Mouse (Mus musculus) heart, embryonic 14.5 days (tissue): ENCODE data around the gene Prmt1. TPM values are rescaled to one million over a fixed set of nuclear protein-coding genes. Genes with fewer than 3 reads are reported as not detected.
A peak's percentile ranks its signal among the peaks of the same experiment; 100 is the strongest.
"Not testable (repeated sequence)": the region's sequence is repeated elsewhere in the genome, so short reads cannot be mapped to it uniquely, and the experiment has no call there.

Experiments used
- ATAC-seq: fragments of 200-750 bp; cut with Nextera tagmentation; 2 replicates; pipeline ENCODE4 v1.8.0; 2017; ENCODE audit warnings: low read depth, moderate TSS enrichment; ENCODE audit not compliant: insufficient number of reproducible peaks, insufficient read depth, low FRiP score
- H3K27ac ChIP-seq, 2 experiments: fragments of 200-500 bp in 1 of 2; fragments of 300-500 bp in 1 of 2; sonication (generic) in 1 of 2; replicated peaks in 1 of 2; 2 replicates each; pipeline ENCODE4 v1.5.1; 2012 to 2014; ENCODE audit warnings: low read depth in 2 of 2, low read length in 2 of 2, control low read depth in 1 of 2, mild to moderate bottlenecking in 1 of 2, mixed read lengths in 1 of 2; ENCODE audit not compliant: control insufficient read depth in 1 of 2, insufficient read depth in 1 of 2
- H3K27me3 ChIP-seq: fragments of 300-500 bp; sonication (generic); 2 replicates; pipeline ENCODE4 v1.6.1; 2014; ENCODE audit warnings: mild to moderate bottlenecking, low read length, control low read depth; ENCODE audit not compliant: control insufficient read depth, insufficient read depth
- H3K36me3 ChIP-seq: fragments of 300-500 bp; sonication (generic); 2 replicates; pipeline ENCODE4 v1.6.1; 2014; ENCODE audit warnings: mild to moderate bottlenecking, control low read depth, low read length, mixed read lengths; ENCODE audit not compliant: control insufficient read depth, insufficient read depth
- H3K4me1 ChIP-seq, 2 experiments: fragments of 200-500 bp in 1 of 2; fragments of 300-500 bp in 1 of 2; sonication (generic) in 1 of 2; 2 replicates each; pipeline ENCODE4 v1.6.1; 2012 to 2014; ENCODE audit warnings: low read length in 2 of 2, control low read depth in 1 of 2, mixed read lengths in 1 of 2; ENCODE audit not compliant: control insufficient read depth in 2 of 2, insufficient read depth in 2 of 2
- H3K4me2 ChIP-seq: fragments of 300-500 bp; sonication (generic); 2 replicates; pipeline ENCODE4 v1.6.1; 2014; ENCODE audit warnings: mild to moderate bottlenecking, low read length
- H3K4me3 ChIP-seq, 2 experiments: fragments of 200-500 bp in 1 of 2; fragments of 300-500 bp in 1 of 2; sonication (generic) in 1 of 2; 2 replicates each; pipeline ENCODE4 v1.5.1; 2012 to 2014; ENCODE audit warnings: low read length in 2 of 2, mild to moderate bottlenecking in 2 of 2, control low read depth in 1 of 2, low read depth in 1 of 2, moderate library complexity in 1 of 2; ENCODE audit not compliant: control insufficient read depth in 1 of 2, insufficient read depth in 1 of 2
- H3K9ac ChIP-seq: fragments of 300-500 bp; sonication (generic); 2 replicates; pipeline ENCODE4 v1.6.1; 2014; ENCODE audit warnings: mild to moderate bottlenecking, low read length
- H3K9me3 ChIP-seq: fragments of 300-500 bp; sonication (generic); 2 replicates; pipeline ENCODE4 v1.6.1; 2016; ENCODE audit warnings: low read length, control low read depth; ENCODE audit not compliant: control insufficient read depth
- WGBS: fragments of 180-500 bp; shearing (Covaris S2); extraction: QIAGEN DNeasy Blood & Tissue Kit; methylation state at CpG from one replicate; pipeline ENCODE4 v1.1.7; 2014; 5-methylcytosine and 5-hydroxymethylcytosine counted together
- polyA plus RNA-seq: library from polyadenylated mRNA; unstranded; fragments of >200 nt; fragmentation: Nextera tagmentation; extraction: Ambion mirVana; gene quantifications from 2 replicates; pipeline ENCODE4 v1.2.1, GENCODE M21; 2014

Prmt1 gene
- polyA plus RNA-seq, 1 experiment from 2014 or later, result 134 TPM

DNA sequence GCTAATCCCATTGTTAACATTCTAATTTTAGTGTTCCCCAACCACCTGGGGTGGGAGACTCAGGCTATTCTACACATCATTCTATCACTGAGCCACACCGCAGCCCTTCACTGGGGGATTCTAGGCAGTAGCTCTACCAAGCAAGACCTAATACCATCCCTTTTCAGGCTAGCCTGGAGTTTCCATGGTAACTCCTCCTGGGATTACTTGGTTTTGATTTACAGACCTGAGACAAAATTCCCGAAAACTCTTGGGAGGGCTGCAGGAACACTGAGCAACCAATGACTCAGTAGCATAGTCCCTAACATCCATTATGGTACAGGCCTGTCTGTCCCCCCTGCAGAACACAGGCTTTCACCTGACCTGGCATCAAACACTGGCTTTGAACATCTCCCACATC, 39.9 kb upstream of the Prmt1 start:
- no peaks in the 10 kb centered on the region for H3K4me1 ChIP-seq
- ATAC-seq, result no peak
- H3K4me3 ChIP-seq, result no peak overlapping the region
- H3K27ac ChIP-seq, result no peak overlapping the region
- H3K4me2 ChIP-seq, result no peak overlapping the region
- H3K36me3 ChIP-seq, result peaks cover 54% of the 10 kb centered on the region
- H3K27me3 ChIP-seq, result no peaks in the 10 kb centered on the region
- no peaks in the 10 kb centered on the region for H3K9me3 ChIP-seq
- 74% methylated on average over 2 of the region's 2 CpGs for WGBS
- no peak overlapping the region for H3K9ac ChIP-seq

GRCm38 (mm10) chr7:45025601-45026220, 39.3 kb upstream of the Prmt1 start:
- H3K36me3 ChIP-seq, result peaks cover 51% of the 10 kb centered on the region
- H3K9me3 ChIP-seq, result no peaks in the 10 kb centered on the region
- 0 out of 4 replicates have a peak overlapping the region, but pooled peaks of 1 of the 2 experiments have one; percentile 24 for H3K27ac ChIP-seq
- no peak overlapping the region for H3K4me3 ChIP-seq
- no peak overlapping the region for H3K9ac ChIP-seq
- H3K27me3 ChIP-seq, result no peaks in the 10 kb centered on the region
- no peaks in the 10 kb centered on the region for H3K4me1 ChIP-seq
- no peak for ATAC-seq
- no peak overlapping the region for H3K4me2 ChIP-seq
- 70% methylated on average over 8 of the region's 8 CpGs for WGBS

DNA sequence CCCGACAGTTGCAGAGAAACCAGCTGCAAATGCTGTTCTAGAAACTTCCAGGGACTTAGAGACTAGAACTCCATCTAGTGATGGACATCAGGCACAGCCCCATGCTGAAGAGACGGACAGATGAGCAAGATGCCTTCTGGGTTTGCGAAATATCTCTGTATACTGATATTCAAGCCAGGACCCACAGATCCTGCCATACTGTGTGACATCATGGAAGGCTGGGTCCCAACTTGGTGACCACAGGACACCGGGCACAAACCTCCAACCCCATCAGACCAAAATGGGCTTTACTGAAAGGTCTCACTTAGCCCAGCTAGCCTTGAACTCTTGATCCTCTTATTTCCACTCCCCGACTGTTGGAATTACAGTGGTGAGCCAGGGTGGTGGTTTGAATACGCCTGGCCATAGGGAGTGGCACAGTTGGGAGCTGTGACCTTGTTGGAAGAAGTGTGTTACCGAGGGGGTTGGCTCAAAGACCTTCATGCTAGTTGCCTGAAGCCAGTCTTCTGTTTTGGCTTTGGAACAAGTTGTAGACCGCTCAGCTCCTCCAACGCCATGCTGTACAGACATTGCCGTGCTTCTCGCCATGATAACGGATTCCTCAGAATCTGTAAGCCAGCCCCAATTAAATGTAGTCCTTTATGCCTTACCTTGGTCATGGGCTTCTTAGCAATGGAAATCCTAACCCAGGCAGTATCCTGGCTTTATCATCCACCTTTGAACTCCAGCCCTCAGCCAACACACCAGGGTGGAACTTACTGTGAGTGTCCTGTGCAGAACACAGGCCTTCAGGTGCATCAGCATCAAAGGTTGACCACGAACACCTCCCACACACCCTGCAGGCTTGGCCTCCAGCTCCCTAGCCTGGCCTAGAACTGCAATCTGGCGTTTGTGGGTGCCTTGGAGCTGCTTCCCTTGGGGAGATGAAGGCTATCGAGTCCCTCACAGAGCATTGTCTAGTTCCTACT, 38.2 kb upstream of the Prmt1 start:
- no peaks in the 10 kb centered on the region for H3K9me3 ChIP-seq
- H3K4me1 ChIP-seq, result no peaks in the 10 kb centered on the region
- H3K27ac ChIP-seq, result no peak overlapping the region
- H3K27me3 ChIP-seq, result no peaks in the 10 kb centered on the region
- H3K4me3 ChIP-seq, result no peak overlapping the region
- no peak overlapping the region for H3K4me2 ChIP-seq
- peaks cover 44% of the 10 kb centered on the region for H3K36me3 ChIP-seq
- 83% methylated on average over 15 of the region's 15 CpGs for WGBS
- ATAC-seq, result no peak
- H3K9ac ChIP-seq, result no peak overlapping the region

- H3K27ac ChIP-seq, H3K4me2 ChIP-seq, H3K9ac ChIP-seq, H3K4me1 ChIP-seq, ATAC-seq, H3K4me3 ChIP-seq, H3K27me3 ChIP-seq, H3K9me3 ChIP-seq: not testable (repeated sequence)
- H3K36me3 ChIP-seq, result peaks cover 36% of the 10 kb centered on the region
- 79% methylated on average over 5 of the region's 5 CpGs for WGBS
These were observed 37.3 kb upstream of the Prmt1 start for GRCm38 (mm10) chr7:45023711-45024110.

DNA sequence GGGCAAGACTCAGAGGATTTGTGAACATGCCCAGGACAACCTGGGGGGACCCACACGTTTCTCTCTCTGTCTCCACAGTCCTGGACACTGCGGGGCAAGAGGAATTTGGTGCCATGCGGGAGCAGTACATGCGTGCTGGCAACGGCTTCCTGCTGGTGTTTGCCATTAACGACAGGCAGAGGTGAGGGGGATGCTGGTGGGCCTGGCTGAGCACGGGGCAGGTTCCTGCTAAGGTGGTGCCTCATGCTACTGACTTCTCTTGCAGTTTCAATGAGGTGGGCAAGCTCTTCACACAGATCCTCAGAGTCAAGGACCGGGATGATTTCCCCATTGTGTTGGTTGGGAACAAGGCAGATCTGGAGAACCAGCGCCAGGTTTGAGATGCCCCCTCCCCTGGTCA, 33.9 kb upstream of the Prmt1 start:
- 68% methylated on average over 9 of the region's 9 CpGs for WGBS
- Histone ChIP-seq H3K9ac (no peak overlapping the region), H3K4me2 (no peak overlapping the region), H3K36me3 (peaks cover 14% of the 10 kb centered on the region), H3K9me3 (no peaks in the 10 kb centered on the region), H3K4me3 (no peak overlapping the region), H3K4me1 (peaks cover 6 to 8% of the 10 kb centered on the region in 2 experiments; a peak in 3 of 4 replicates), H3K27me3 (no peaks in the 10 kb centered on the region), H3K27ac (no peak overlapping the region)
- no peak for ATAC-seq

- H3K27ac ChIP-seq, result peak overlapping the region; percentile 46 to 100
- peak overlapping the region; percentile 87 for H3K9ac ChIP-seq
- no peak for ATAC-seq
- peak overlapping the region; percentile 88 for H3K4me2 ChIP-seq
- peaks cover 14% of the 10 kb centered on the region for H3K36me3 ChIP-seq
- H3K27me3 ChIP-seq, result no peaks in the 10 kb centered on the region
- H3K4me3 ChIP-seq, result peak overlapping the region; percentile 50 to 88
- WGBS, result 24% methylated on average over 8 of the region's 8 CpGs
- peaks cover 6 to 16% of the 10 kb centered on the region in 2 experiments; a peak in 3 of 4 replicates for H3K4me1 ChIP-seq
- no peaks in the 10 kb centered on the region for H3K9me3 ChIP-seq
These were observed 32.7 kb upstream of the Prmt1 start for GRCm38 (mm10) chr7:45019031-45019571.

DNA sequence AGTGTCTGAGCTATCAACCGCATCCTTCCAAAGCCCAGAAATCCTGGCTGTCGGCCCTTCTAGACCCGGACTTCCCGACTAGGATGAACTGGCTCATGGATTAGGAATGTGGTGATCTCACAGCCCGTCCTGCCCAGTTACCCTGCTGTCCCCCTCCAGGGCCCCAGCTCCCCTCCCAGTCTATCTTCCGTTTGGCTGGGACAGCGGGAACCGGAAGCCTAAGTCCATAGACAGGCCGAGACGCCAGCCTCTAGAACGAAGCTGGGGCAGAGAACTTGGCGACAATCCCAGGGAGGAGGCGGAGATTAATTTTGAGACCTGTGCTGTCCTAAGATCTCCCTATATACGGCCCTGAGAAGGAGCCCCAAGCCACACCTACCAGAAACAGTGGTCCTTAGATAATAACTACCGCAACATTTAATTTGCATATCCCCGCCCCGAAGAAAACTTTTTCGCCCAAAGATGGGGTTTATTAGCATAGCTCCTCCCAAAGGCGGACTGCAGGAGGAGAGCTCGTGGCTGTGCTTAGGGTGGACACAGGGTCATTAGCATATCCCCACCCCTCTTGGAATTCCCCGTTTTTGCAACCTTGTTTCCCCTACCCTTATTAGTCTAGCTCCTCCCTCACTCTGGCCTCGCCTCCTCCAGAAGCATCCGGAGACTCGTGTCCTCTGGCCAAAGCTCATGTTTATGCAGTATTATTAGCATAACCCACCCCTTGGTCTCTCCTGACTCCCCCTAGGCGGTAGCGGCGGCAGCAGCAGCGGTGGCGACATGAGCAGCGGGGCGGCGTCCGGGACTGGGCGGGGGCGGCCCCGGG, 31.1 kb upstream of the Prmt1 start, which contains the start of gene Rras:
TSS of gene Rras (plus strand) at position 720 of the 820 bp plus-strand sequence.
- Histone ChIP-seq H3K4me3 (peak within 1 kb of the TSS; percentile 50 to 88), H3K4me1 (peaks cover 6 to 16% of the 10 kb centered on the region in 2 experiments; a peak in 3 of 4 replicates), H3K9me3 (no peaks in the 10 kb centered on the region), H3K27ac (peak within 1 kb of the TSS; percentile 99 to 100), H3K9ac (peak within 1 kb of the TSS; percentile 87), H3K27me3 (no peaks in the 10 kb centered on the region), H3K4me2 (peak within 1 kb of the TSS; percentile 88), H3K36me3 (peaks cover 30% of the 10 kb centered on the region)
- peak; percentile 89 for ATAC-seq
- WGBS, result under 1% methylated on average over 36 of the region's 36 CpGs
